Mouse (Mus musculus) lung, adult 2 months (tissue): ENCODE data around the gene Irak2.

Experiments used
- CTCF ChIP-seq: fragments of 200-500 bp; IDR thresholded peaks from 2 replicates; pipeline ENCODE4 v1.5.1; 2011; ENCODE audit warnings: mild to moderate bottlenecking, low read length, control low read depth; ENCODE audit not compliant: insufficient read depth
- POLR2A ChIP-seq: fragments of 200-500 bp; IDR thresholded peaks from 2 replicates; pipeline ENCODE4 v1.6.1; 2011; ENCODE audit warnings: low read depth, mild to moderate bottlenecking, control low read depth, low read length, borderline replicate concordance; ENCODE audit errors: extremely low read depth

DNA sequence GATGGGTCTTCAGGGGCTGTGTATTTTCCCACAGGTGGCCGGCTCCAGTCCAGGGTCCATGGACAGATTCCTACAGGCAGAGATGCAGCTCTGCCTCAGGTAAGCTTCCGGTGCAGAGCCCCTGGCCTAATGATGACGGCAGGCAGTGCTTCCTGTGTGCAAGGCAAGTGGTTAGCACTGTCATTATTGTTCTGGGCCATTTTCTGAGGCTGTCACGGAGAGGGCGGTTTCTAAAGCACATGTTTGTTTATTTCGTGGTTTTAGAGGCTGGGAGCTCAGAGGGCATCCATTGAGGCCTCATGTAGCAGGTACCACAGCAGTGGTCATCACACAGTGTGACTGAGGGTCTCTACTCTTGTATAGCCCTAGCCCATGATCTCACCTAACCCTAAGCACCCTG lies 34.7 kb downstream of the Irak2 start:
- TF ChIP-seq CTCF (no peak), POLR2A (no peak)
